In the genomic region with DNA sequence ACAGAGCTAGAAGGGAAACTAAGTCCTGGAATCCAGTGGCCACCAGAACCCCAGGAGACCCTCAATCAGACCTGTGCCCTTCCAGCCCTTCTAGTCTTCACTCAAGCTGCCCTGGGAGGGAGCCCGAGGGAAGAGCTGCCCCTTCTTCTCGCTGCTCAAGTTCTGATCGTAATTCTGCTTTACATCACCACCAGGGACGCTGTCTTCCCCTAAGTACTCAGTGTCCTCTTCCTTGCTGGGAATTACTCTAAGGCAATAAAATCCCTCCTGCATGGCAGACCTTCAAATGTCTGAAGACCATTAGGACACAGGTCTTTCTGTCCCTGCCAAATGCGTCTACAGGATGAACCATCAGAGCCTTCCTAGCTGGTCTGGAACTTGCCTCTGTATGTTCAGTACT, we compare ENCODE assay signal across 8 mouse cellular contexts. TPM values are rescaled to one million over a fixed set of nuclear protein-coding genes. Genes with fewer than 3 reads are reported as not detected.
DNase-seq lines count a peak whose midpoint lies in the region; ATAC-seq and TF ChIP-seq lines count a peak whose summit lies in the region.

No protein-coding gene starts in this region.

- 10% methylated on average over 5 of the region's 5 CpGs for WGBS in kidney, postnatal 0 days
- 16% methylated on average over 5 of the region's 5 CpGs for WGBS in embryonic facial prominence, embryonic 11.5 days
- 7% methylated on average over 5 of the region's 5 CpGs for WGBS in kidney, embryonic 15.5 days

- no peaks in the 10 kb centered on the region for H3K27me3 ChIP-seq in kidney, postnatal 0 days (ENCODE audit: insufficient read depth, low read length)
- H3K27me3 ChIP-seq in embryonic facial prominence, embryonic 11.5 days (ENCODE audit: control insufficient read depth, insufficient read depth, low read length): peaks cover 2% of the 10 kb centered on the region
- H3K27me3 ChIP-seq in kidney, embryonic 15.5 days: peaks cover 34% of the 10 kb centered on the region

- no peak overlapping the region for H3K9ac ChIP-seq in kidney, postnatal 0 days (ENCODE audit: low read depth, low read length)
- H3K9ac ChIP-seq in embryonic facial prominence, embryonic 11.5 days (replicated peaks; ENCODE audit: low read length): no peak overlapping the region
- H3K9ac ChIP-seq in kidney, embryonic 15.5 days: no peak overlapping the region

- no peak for ATAC-seq in kidney, postnatal 0 days (replicated peaks; ENCODE audit: low FRiP score, low read depth)
- no peak for ATAC-seq in embryonic facial prominence, embryonic 11.5 days (replicated peaks; ENCODE audit: insufficient number of reproducible peaks, low FRiP score, low TSS enrichment, low read depth)
- ATAC-seq in kidney, embryonic 15.5 days (replicated peaks; ENCODE audit: low FRiP score): no peak

- H3K27ac ChIP-seq in kidney, postnatal 0 days: no peak overlapping the region
- H3K27ac ChIP-seq in embryonic facial prominence, embryonic 11.5 days (replicated peaks; ENCODE audit: low read depth, low read length): no peak overlapping the region
- H3K27ac ChIP-seq in kidney, embryonic 15.5 days: no peak overlapping the region

- H3K4me3 ChIP-seq in kidney, postnatal 0 days (replicated peaks; ENCODE audit: low read depth, low read length): no peak overlapping the region
- no peak overlapping the region for H3K4me3 ChIP-seq in embryonic facial prominence, embryonic 11.5 days (ENCODE audit: low read depth, low read length)
- H3K4me3 ChIP-seq in kidney, embryonic 15.5 days (replicated peaks): no peak overlapping the region

- TF ChIP-seq CTCF in kidney, postnatal 0 days (IDR thresholded peaks at IDR 0.05; ENCODE audit: low read depth): peak; percentile 71

- no peak overlapping the region for H3K4me2 ChIP-seq in kidney, postnatal 0 days (ENCODE audit: low read length)
- no peak overlapping the region for H3K4me2 ChIP-seq in embryonic facial prominence, embryonic 11.5 days (ENCODE audit: low read depth, low read length)
- H3K4me2 ChIP-seq in kidney, embryonic 15.5 days: no peak overlapping the region

- H3K4me1 ChIP-seq in kidney, postnatal 0 days (replicated peaks; ENCODE audit: insufficient read depth, low read length): peaks cover 9% of the 10 kb centered on the region; the same call in 1 of the 2 replicates
- no peaks in the 10 kb centered on the region; the same call in none of the 2 replicates for H3K4me1 ChIP-seq in embryonic facial prominence, embryonic 11.5 days (ENCODE audit: control insufficient read depth, insufficient read depth, low read length)
- peaks cover 33% of the 10 kb centered on the region for H3K4me1 ChIP-seq in kidney, embryonic 15.5 days

- no peaks in the 10 kb centered on the region for H3K9me3 ChIP-seq in kidney, postnatal 0 days (replicated peaks; ENCODE audit: low read length)
- no peaks in the 10 kb centered on the region for H3K9me3 ChIP-seq in embryonic facial prominence, embryonic 11.5 days (replicated peaks; ENCODE audit: control insufficient read depth, low read length)
- no peaks in the 10 kb centered on the region for H3K9me3 ChIP-seq in kidney, embryonic 15.5 days (replicated peaks)

- H3K36me3 ChIP-seq in kidney, postnatal 0 days (ENCODE audit: insufficient read depth, low read length): no peaks in the 10 kb centered on the region
- no peaks in the 10 kb centered on the region for H3K36me3 ChIP-seq in embryonic facial prominence, embryonic 11.5 days (replicated peaks; ENCODE audit: control insufficient read depth, insufficient read depth, low read depth, low read length)
- no peaks in the 10 kb centered on the region; the same call in 1 of the 2 replicates for H3K36me3 ChIP-seq in kidney, embryonic 15.5 days

- peak; percentile 76 for DNase-seq in kidney, postnatal 0 days (ENCODE audit: low spot score)
- DNase-seq in kidney, postnatal 10 days: no peak
- DNase-seq in NIH3T3 (ENCODE audit: low read depth): peak; percentile 35
- DNase-seq in embryonic facial prominence, embryonic 11.5 days (ENCODE audit: low spot score): peak; percentile 26
- DNase-seq in neural tube, embryonic 10.5 days (ENCODE audit: extremely low spot score, low spot score): peak; percentile 22
- DNase-seq in spleen, adult 12 weeks (ENCODE audit: low spot score): no peak
- DNase-seq in frontal cortex, adult 2 months (ENCODE audit: extremely low spot score in 1 of 2, low spot score in 1 of 2): no peak

RNA-seq across cellular contexts. Expression of a gene that starts 2.2 kb away (rescaled TPM):
- 6.6 and 7.8 TPM in 2 replicates for polyA plus RNA-seq in kidney, postnatal 0 days (2015; fragmentation: Nextera tagmentation; extraction: Ambion mirVana)
- polyA plus RNA-seq in embryonic facial prominence, embryonic 11.5 days (2014; fragmentation: Nextera tagmentation; extraction: Ambion mirVana): 13.2 and 14.4 TPM in 2 replicates
- 74.4 and 87.7 TPM in 2 replicates for polyA plus RNA-seq in frontal cortex, adult 2 months (2012; rRNA removed)
- polyA plus RNA-seq in kidney, embryonic 15.5 days (2015; fragmentation: Nextera tagmentation; extraction: Ambion mirVana): 9.1 and 9.7 TPM in 2 replicates

RNA-seq across cellular contexts. Expression of a gene that starts 2.5 kb away (rescaled TPM):
- polyA plus RNA-seq in kidney, postnatal 0 days (2015; fragmentation: Nextera tagmentation; extraction: Ambion mirVana): 92.8 and 93.8 TPM in 2 replicates
- polyA plus RNA-seq in embryonic facial prominence, embryonic 11.5 days (2014; fragmentation: Nextera tagmentation; extraction: Ambion mirVana): 126 and 140 TPM in 2 replicates
- 69.2 and 71.4 TPM in 2 replicates for polyA plus RNA-seq in frontal cortex, adult 2 months (2012; rRNA removed)
- 118 and 126 TPM in 2 replicates for polyA plus RNA-seq in kidney, embryonic 15.5 days (2015; fragmentation: Nextera tagmentation; extraction: Ambion mirVana)

Comparison
In these comparisons a context has a peak if more than half of its experiments do, and no peak if none do; other contexts are left out.
1. DNase-seq: peak in kidney, postnatal 0 days (single experiment), NIH3T3 (single experiment), embryonic facial prominence, embryonic 11.5 days (single experiment) and neural tube, embryonic 10.5 days (single experiment); none in kidney, postnatal 10 days (single experiment), spleen, adult 12 weeks (single experiment) and frontal cortex, adult 2 months (0 of 2).